Mouse (Mus musculus): Measurements from ENCODE around the gene Atrx.
A peak's percentile ranks its signal among the peaks of the same experiment; 100 is the strongest.

Atrx gene

DNA sequence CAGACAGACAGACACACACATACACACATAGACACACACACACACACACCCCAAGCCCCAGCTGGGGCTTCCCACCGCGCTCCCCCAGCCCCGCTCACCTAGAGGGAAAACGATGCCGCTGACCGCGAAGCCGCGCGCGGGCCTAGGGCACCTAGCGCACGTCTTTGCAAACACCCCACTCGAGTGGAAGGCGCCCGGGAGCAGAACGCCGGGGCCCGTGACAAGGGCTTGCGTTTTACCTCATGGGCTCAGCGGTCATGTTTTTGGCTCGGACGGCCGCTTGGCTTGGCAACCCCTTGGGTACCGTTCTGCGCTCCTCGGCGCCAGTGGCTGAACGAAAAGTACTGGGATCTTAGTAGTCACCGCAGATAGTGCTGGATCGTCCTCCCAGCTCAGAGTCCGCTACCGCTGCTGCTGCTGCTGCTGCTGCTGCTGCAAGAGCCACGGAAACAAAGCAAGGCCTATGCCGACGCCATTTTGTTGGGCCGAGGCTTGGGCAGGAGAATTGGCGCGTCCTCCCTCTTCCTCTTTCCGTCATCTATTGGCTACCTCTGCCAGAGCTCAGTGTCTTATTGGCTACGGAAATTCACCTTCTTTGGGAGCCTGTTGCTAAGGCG, at the start of gene Atrx:
Gene Atrx (minus strand): TSS at position 543 of the 617 bp plus-strand sequence.
- DNase-seq (ENCODE audit: low read depth, low spot score): peak; percentile 89

DNA sequence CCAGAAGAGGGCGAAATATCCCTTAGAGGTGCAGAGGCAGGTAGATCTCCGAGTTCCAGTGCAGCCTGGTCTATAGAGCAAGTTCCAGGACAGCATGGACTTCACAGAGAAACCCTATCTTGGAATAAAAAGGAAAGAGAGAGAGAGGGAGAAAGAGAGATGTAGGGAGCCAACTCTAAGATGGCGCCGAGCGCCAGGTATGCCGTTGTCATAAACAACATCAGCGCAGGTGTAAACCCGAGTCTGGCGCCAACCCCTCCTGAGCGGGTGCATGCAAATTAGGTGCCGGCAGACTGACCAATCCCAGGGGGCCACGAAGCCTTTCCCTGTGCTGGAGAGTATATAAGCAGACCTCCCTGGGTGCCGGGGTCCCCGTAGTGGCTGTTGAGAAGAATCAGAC, 27.9 kb upstream of the Atrx start:
- DNase-seq (ENCODE audit: low read depth, low spot score): peak; percentile 62

DNA sequence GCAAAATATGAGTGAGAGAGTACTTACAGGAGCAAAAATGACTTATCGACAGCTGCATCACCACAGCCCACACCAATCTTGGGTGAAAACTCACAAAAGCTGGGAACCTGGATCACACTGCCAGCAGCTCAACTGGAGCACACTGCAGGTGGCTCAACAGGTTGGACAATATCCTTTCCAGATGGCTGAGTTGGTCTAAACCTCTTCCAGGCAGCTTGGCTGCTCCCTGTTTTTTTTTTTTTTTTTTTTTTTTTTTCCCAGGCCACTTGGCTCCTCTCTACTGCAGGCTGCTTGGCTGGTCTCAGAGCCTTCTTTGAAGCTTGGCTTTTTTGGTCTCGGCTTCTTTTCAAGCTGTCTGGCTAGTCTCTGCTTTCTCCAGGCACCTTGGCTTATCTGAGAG, 24.8 kb upstream of the Atrx start:
- no peak for DNase-seq (ENCODE audit: low read depth, low spot score)

DNA sequence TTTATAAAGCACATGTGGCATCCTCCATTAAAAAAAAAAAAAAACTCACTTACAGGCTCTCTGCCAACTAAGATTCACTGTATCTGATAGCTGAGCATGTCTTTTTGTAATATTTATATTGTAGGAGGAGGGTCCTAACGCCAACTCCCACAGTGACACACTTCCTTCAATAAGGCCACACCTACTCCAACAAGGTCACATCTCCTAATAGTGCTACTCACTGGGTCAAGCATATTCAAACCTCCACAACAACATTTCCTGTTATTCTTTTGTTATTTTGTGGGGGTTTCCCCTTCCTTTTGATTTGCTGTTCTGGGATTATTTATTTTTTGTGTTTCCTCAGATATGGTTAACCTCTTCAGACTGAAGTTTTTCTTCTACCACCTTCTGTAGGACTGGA, 17.2 kb upstream of the Atrx start:
- DNase-seq (ENCODE audit: low read depth, low spot score): no peak

DNA sequence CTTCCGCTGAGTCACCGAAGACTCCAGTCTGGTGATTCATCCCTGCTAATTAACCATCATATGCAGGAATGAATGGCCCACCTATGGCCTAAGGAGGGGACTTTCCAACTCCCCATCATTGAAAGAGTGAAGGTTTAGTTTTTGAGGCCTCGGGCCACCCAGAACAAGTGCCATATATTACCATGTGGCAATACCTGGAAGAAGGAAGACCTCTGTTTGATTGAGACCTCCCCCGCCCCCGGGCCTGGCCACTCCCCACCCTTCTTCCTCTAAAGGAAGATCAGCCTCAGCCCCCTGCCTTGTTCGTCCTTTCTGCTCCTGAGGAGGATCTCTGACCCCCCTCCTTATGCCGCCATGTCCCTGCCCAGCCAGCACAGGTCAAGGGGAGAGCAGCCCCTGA, 10.0 kb upstream of the Atrx start:
- peak; percentile 64 for DNase-seq (ENCODE audit: low read depth, low spot score)

DNA sequence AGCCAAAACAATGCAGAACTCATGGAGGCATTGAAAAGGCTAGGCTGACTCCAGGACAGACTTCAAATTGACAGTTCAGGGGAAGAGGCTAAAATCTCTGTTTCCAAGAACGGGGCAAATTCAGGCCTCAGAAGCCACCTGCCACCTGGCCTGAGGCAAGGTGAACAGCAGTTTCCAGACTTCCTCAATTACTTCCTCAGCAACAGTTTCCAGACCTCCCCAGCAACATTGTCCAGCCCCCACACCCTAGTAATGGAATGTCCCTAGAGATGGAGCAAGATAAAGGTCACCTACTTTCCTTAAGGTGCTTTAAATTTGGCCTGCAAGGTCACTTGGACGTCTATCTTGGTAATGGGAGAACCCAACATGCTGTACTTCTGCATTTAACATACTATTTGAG, 8.5 kb upstream of the Atrx start:
- DNase-seq (ENCODE audit: low read depth, low spot score): peak; percentile 41

DNA sequence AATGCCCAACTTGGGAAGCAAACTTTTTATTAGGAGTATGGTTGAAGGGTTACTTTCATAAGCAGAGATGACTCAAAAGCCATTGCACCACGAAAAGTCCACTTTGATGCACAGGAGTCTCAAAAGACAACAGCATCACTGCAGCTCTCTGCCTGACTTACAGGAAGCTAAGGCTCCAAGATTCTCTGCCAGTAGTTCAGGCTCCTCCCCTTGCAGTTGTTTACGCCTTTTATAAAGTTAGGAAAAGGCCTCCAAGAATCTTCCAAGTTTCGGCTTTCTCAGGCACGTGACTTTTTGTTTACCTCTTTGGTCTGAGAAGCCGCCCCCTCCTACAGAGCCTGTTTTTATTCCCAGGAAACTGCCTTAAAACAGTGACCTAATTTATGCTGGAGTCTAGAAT, 5.1 kb upstream of the Atrx start:
- DNase-seq (ENCODE audit: low read depth, low spot score): peak; percentile 44

DNA sequence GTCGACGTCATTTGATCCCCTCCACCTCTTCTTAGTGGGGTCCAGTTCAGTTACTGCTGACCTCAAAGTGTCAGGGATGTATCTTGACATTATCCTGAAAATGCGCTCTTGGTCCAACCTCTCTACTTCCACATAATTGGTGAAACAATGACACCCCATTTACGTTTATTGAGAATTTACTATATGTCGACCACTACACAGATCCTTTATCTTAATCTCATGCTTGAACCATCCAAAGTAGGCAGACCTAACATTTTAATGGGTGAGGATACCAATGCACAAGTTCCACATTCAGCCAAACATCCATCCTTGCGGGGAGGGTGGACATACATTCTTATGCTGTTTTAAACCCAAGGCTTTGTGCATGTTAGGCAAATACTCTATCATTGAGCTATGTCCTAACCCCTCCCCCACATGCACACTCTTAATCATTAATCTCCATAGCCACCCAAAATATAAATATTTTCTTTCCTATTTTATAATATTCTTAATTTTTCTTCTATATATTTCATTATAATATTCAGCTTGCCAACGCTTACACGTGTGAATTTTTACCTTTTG, 355 bp upstream of the Atrx start:
- DNase-seq (ENCODE audit: low read depth, low spot score): no peak

DNA sequence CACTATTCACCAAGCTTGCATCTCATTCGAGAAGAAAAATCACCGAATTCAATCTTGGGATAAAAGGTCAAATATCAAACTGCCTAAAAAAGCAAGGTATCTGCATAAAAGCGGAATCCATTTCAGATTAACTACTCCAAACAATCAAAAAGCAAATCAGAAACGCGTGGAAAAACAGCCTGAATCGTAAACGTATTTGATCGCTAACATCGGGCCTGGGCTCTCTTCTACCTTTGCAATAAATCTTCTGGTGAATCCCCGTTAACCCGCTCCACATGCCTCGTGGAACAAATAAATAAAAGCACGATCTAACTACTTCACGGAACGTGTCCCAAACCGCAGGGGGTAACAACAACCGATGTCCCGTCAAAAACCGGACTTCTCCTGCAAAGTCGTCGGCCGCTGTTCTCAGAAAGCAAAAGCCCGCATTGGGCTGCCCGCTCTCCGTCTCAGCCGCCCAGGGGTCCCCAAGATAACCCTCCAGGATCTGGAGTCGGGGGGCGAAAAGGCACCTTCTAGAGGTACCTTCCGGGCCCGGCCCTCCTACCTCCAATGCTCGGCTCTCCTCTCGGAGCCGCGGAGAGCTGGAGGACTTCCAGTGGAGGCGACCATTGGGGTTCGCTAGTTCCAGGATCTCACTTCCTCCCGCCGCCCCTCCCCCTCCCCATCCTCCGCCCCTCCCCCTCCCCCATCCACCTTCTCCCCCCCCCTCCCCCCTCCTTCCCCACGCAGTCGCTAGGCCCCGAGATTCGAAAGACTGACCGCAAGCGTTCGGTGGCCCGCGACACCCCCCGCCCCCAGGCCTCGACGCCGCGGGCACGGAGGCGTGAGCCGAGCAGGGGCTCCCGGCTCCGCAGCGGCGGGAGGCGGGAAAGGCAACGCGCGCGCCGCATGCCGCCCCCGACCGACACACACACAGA, 1.0 kb downstream of the Atrx start:
- DNase-seq (ENCODE audit: low read depth, low spot score): peak; percentile 55

DNA sequence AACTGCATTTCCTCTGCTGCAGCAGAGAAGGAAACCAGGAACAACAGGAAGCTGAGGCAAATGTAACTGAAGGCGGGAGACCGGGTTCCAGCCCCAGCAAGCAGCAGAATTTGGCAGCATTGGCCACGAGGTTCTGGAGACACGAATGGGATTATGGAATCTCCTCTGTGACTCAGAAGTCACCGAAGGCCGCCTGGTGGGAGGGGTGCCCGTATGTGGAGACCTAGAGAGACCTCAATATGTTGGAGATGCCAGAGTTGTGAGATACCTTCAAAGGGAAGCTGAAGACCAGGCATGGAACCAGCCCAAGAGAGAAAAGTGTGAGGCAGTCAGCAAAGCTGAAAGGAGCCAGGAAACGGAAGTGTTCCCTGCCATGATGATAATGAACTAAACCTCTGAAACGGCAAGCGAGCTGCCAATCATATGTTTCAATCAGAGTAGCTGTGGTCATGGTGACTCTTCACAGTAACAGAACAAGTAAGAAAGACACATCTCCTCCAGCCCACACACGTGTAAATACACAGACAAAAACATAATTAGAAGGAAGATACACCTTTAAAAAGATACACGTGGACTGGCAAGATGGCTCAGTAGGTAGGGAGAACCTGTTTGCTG, 3.0 kb downstream of the Atrx start:
- peak; percentile 40 for DNase-seq (ENCODE audit: low read depth, low spot score)

DNA sequence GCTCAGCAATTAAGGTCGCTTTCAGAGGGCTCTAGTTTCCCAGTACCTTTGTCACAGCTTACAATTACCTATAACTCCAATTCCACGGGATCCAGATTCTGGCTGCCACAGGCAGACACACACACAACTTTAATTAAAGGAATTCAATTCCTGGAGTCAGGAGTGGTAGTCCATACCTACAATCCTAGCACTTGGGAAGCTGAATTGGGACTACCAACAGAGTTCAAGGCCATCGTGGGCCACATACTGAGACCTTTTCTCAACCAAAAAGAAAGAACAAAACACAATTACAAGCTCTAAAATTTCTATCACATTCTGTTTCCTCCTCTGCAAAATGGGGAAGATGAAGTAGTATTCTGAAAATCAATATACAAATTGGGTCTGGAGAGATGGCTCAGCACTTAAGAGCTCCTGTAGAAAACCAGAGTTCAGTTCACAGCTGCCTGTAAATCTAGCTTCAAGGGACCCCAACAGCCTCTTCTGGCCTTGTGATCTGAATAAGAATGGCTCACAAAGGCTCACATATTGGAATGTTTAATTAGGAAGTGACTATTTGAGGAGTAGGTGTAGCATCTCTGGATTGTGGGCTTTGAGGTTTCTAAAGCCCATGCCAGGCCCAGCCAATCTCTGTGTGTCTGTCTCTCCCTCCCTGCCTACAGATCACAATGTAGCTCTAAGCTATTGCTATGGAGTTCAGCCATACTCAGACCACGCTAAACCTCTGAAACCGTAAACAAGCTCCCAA, 4.7 kb downstream of the Atrx start:
- peak; percentile 90 for DNase-seq (ENCODE audit: low read depth, low spot score)

DNA sequence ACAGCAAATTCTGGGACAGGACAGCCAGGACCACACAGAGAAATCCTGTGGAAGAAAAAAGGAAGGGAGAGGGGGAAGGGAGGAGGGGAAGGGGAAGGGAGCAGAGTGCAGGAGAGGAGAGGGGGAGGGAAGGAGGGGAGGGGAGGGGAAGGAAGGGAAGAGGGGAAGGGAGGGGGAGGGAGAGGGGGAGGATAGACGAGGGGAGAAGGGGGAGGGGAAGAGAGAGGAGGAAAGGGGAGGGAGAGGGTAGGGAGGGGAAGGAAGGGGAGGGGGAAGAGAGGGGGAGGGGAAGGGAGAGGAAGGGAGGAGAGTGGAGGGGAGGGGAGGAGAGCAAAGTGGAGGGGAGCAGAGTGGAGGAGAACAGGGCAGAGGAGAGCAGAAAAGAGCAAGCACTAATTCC, 5.3 kb downstream of the Atrx start:
- peak; percentile 85 for DNase-seq (ENCODE audit: low read depth, low spot score)

DNA sequence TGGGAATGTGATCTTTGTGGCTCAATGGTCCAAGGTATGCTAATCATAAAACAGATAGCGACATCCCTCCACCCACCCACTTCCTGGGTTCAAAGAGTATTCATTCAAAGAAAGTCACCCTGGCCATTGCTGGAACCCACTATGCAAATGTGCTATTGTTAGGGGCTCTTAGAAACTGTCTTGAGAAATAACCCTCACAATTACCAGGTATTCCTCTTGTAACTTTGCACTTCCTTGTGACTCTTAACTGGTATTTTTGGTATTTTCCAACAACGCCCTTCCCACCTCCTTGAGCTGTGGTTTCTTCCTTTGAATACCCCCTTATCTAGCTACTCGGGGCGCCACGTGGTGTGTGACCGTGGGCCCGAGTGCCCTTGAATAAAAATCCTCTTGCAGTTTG, 6.2 kb downstream of the Atrx start:
- peak; percentile 74 for DNase-seq (ENCODE audit: low read depth, low spot score)

DNA sequence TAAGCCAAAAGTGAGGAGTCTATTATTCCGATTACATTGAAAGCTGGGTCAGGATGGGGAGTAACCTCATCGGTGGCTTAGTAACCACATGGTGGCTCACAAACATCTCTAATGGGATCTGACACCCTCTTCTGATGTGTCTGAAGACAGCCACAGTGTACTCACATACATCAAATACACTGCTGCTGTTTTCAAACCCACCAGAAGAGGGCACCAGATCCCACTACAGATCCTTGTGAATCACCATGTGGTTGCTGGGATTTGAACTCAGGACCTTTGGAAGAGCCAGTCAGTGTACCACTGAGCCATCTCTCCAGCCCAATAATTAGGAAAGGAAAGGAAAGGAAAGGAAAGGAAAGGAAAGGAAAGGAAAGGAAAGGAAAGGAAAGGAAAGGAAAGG, 7.8 kb downstream of the Atrx start:
- peak; percentile 72 for DNase-seq (ENCODE audit: low read depth, low spot score)

DNA sequence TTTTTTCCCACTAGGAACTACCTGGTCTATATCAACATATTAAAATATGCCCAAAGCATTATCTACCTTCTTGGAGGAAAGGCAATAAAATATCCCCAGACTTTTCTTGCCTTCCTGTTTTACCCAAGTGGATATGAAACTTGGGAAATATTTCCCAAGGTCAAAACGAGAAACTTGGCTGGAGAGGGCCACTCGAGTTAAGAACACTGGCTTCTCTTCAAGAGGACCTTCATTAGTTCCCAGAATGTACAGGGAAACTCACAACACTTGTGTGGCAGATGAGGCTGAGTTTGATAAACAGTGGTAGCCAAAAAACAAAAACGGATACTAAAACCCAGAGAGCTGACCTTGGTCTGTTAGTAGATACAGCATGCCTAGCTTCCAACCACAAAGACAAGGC, 17.5 kb downstream of the Atrx start:
- no peak for DNase-seq (ENCODE audit: low read depth, low spot score)

DNA sequence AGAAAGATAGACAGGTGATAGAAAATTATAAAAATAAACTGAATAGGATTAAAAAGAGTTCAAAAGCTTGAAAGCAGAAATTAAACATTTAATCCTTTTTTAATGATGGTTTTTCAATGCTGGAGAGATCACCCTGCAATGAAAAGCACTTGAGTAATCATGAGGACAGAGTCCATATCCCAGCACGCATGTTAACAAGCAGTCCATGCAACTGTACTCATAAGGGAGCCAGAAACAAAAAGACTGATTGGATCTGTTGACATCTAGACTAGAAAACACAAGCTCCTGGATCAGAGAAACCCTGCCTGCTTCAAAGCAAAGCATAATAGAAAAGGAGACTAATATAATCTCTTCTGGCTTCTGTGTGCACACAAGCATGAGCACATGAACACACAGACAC, 27.6 kb downstream of the Atrx start:
- DNase-seq (ENCODE audit: low read depth, low spot score): no peak

DNA sequence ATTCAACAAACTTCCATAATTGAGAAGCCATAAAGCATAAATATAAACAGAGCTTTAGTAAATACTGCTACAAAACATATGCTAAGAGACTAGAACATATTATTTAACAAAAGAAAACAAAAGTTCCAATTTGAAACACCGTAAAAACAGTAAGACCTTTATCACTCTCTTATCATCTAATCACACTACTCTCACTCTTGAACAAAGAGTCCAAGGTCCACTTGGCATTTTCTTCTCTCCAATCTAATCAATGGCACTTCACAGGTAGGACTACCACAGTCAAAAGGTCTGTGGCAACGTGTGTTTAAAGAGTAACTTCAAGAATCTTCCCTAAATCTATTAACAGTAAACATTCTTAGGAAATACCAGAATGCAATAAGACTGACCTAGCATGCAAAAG, 42.3 kb downstream of the Atrx start:
- no peak for DNase-seq (ENCODE audit: low read depth, low spot score)

DNA sequence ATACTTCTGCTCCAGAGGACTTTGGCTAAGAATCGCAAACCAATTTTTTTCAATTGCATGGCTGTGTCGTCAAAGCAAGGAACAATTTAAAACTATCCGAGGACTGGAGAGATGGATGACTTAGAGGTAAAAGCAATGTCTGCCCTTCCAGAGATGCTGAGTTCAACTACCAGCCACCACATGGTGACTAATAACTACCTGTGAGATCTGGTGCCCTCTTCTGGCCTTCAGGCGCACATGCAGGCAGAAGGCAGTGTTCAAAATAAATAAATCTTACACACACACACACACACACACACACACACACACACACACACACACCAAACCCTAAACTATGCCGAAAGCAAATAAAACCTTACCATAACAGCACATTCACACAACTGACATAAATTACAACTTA, 64.8 kb downstream of the Atrx start:
- peak; percentile 72 for DNase-seq (ENCODE audit: low read depth, low spot score)

DNA sequence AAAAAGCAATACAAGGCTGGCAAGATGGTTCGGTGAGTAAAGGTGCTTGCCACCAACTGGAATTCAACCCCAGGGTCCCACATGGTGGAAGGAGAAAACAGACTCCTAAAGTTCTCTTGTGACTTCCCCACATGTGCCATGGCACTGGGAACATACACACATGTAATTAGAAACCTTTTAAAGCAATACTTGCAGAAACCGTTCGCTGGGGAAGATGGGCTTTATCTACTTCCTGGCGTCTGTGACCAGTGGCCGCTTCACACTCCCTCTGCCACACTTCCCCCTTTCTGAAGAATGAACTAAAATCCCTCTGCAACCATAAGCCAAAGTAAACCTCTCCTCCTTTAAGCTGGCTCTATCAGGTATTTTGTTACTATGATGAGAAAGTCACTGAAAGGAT, 104.7 kb downstream of the Atrx start:
- DNase-seq (ENCODE audit: low read depth, low spot score): no peak

DNA sequence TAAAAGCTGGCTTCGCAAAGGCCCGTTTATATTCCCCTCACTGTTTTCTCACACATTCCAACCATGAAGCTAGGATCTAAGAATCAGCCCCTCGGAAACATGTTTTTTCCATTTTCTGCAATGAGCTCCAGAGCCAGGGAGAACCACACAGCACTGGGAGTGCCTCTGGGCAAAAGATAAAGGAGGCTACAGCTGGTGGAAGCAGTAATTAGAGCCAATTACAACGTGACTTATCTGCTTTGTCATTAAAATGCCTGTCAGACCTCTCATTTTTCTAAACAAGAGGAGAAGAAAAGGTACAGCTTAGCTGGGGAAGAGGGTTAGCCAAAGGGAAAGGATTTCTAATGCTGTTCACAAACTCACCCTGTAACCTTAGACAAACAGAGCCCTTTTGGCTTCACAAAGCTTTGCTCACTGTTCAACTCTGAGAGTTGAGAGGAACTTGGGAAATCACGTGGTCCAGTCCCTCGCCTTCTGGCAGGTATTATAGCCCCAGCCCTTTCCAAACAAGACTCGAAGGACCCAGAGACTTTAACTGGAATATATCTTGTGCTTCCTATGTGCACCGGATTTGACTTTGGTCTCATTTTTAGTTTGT, 134.3 kb downstream of the Atrx start:
- DNase-seq (ENCODE audit: low read depth, low spot score): peak; percentile 37

DNA sequence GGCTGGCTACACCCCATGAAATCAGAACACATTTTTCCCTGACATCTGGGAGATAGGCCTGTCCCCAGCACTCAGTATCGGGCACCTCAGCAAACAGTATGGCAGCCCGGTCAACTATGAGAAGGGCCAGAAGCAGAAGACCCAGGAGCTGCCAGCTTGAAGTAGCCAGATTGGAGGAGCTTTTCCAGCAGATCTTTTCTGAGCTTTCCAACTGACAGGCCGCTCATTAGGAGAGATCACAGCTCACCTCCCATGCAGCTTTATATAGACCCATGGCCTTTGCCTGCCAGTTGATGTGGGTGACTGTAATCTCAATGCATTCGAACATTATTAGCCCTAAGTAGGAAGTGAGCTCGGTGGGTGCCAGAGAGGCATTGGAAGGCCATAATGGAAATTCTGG, 155.9 kb downstream of the Atrx start:
- no peak for DNase-seq (ENCODE audit: low read depth, low spot score)

All from R1 (cell line).